Mouse (Mus musculus): ENCODE data around the gene Nedd9. TPM values are rescaled to one million over a fixed set of nuclear protein-coding genes. Genes with fewer than 3 reads are reported as not detected.

Gene Nedd9
- total and polyA plus RNA-seq, 3 experiments: 41.3 to 48.7 (median 42.5) TPM

- Histone ChIP-seq H3K27me3 (replicated peaks) (no peaks in the 10 kb centered on the region), H3K9ac (ENCODE audit: insufficient read depth, low read depth) (no peak overlapping the region), H3K4me1 (ENCODE audit: control insufficient read depth in 1 of 2, insufficient read depth in 2 of 2) (peaks cover 0 to 32% of the 10 kb centered on the region in 2 experiments; a peak in 1 of 4 replicates), H3K27ac (ENCODE audit: insufficient read depth, low read depth) (no peak overlapping the region), H3K4me3 (replicated peaks in 1 of 3; ENCODE audit: low read depth in 2 of 3, low read length in 2 of 3, poor library complexity in 1 of 3) (no peak overlapping the region), H3K4me2 (ENCODE audit: insufficient read depth, low read depth, poor library complexity, severe bottlenecking) (no peak overlapping the region), H3K36me3 (replicated peaks in 1 of 2; ENCODE audit: control insufficient read depth in 1 of 2, insufficient read depth in 1 of 2, low read length in 1 of 2) (peaks cover 41 to 80% of the 10 kb centered on the region in 2 experiments), H3K9me3 (replicated peaks; ENCODE audit: low read length) (peaks cover 5% of the 10 kb centered on the region), H3K79me2 (replicated peaks; ENCODE audit: control insufficient read depth, extremely low read depth, insufficient read depth, poor library complexity, severe bottlenecking) (no peaks in the 10 kb centered on the region)
- no peak for TF ChIP-seq USF1 (IDR thresholded peaks at IDR 0.05; ENCODE audit: low read depth, low read length)
- no peak for TF ChIP-seq NRF1 (IDR thresholded peaks at IDR 0.05; ENCODE audit: low read depth, low read length)
- no peak for TF ChIP-seq EP300 (IDR thresholded peaks at IDR 0.05; ENCODE audit: low read length)
- TF ChIP-seq ZC3H11A (IDR thresholded peaks at IDR 0.05; ENCODE audit: low read depth, low read length): no peak
- no peak for TF ChIP-seq MXI1 (IDR thresholded peaks at IDR 0.05; ENCODE audit: low read depth, low read length)
- TF ChIP-seq ZKSCAN1 (IDR thresholded peaks at IDR 0.05; ENCODE audit: borderline replicate concordance, low read depth, low read length): no peak
- TF ChIP-seq GABPA (IDR thresholded peaks at IDR 0.05; ENCODE audit: insufficient replicate concordance, low read depth, low read length): no peak
- no peak for TF ChIP-seq CHD2 (IDR thresholded peaks at IDR 0.05; ENCODE audit: low read length)
- TF ChIP-seq ZNF384 (IDR thresholded peaks at IDR 0.05; ENCODE audit: low read depth, low read length): no peak
- no peak for TF ChIP-seq CTCF (conservative IDR thresholded peaks at IDR 0.05 in 1 of 2, IDR thresholded peaks at IDR 0.05 in 1 of 2; ENCODE audit: low read depth in 2 of 2, low read length in 2 of 2)
- TF ChIP-seq IRF4 (IDR thresholded peaks at IDR 0.05; ENCODE audit: low read depth, low read length): no peak
- no peak for TF ChIP-seq POLR2AphosphoS2 (IDR thresholded peaks at IDR 0.05; ENCODE audit: low read depth, low read length)
- TF ChIP-seq PAX5 (IDR thresholded peaks at IDR 0.05; ENCODE audit: low read length): no peak
- in situ Hi-C loops (cut with MboI; ENCODE audit: low pct_ligation_motif_present, low pct_unique_long_range_greater_than_20kb, low sequenced_read_pairs) (no loop called here), dilution Hi-C loops (cut with MboI; ENCODE audit: extremely low pct_ligation_motif_present, extremely low pct_unique_long_range_greater_than_20kb, low sequenced_read_pairs) (no loop called here)
- DNase-seq (ENCODE audit: extremely low read depth): no peak
These were observed 70.8 kb downstream of the Nedd9 start for GRCm38 (mm10) chr13:41416065-41417016.

GRCm38 (mm10) chr13:41410191-41411074 is 76.7 kb downstream of the Nedd9 start:
- TF ChIP-seq BHLHE40 (IDR thresholded peaks at IDR 0.05; ENCODE audit: low read depth, low read length): no peak
- TF ChIP-seq USF2 (conservative IDR thresholded peaks at IDR 0.05; ENCODE audit: low read depth, low read length): no peak
- TF ChIP-seq CHD1 (IDR thresholded peaks at IDR 0.05; ENCODE audit: low read depth, low read length): no peak
- no peak for TF ChIP-seq ZNF384 (IDR thresholded peaks at IDR 0.05; ENCODE audit: low read depth, low read length)
- peaks cover 8 to 63% of the 10 kb centered on the region in 2 experiments; a peak in 3 of 4 replicates for H3K4me1 ChIP-seq (ENCODE audit: control insufficient read depth in 1 of 2, insufficient read depth in 2 of 2)
- H3K9ac ChIP-seq (ENCODE audit: insufficient read depth, low read depth): no peak overlapping the region
- H3K79me2 ChIP-seq (replicated peaks; ENCODE audit: control insufficient read depth, extremely low read depth, insufficient read depth, poor library complexity, severe bottlenecking): no peaks in the 10 kb centered on the region
- no peak overlapping the region for H3K27ac ChIP-seq (ENCODE audit: insufficient read depth, low read depth)
- no peaks in the 10 kb centered on the region for H3K27me3 ChIP-seq (replicated peaks)
- H3K36me3 ChIP-seq (replicated peaks in 1 of 2; ENCODE audit: control insufficient read depth in 1 of 2, insufficient read depth in 1 of 2, low read length in 1 of 2): peaks cover 24 to 79% of the 10 kb centered on the region in 2 experiments
- in situ Hi-C loops (cut with MboI; ENCODE audit: low pct_ligation_motif_present, low pct_unique_long_range_greater_than_20kb, low sequenced_read_pairs) (no loop called here), dilution Hi-C loops (cut with MboI; ENCODE audit: extremely low pct_ligation_motif_present, extremely low pct_unique_long_range_greater_than_20kb, low sequenced_read_pairs) (no loop called here)
- H3K9me3 ChIP-seq (replicated peaks; ENCODE audit: low read length): peaks cover 6% of the 10 kb centered on the region
- no peak for DNase-seq (ENCODE audit: extremely low read depth)
- no peak overlapping the region for H3K4me2 ChIP-seq (ENCODE audit: insufficient read depth, low read depth, poor library complexity, severe bottlenecking)
- no peak overlapping the region for H3K4me3 ChIP-seq (replicated peaks in 1 of 3; ENCODE audit: low read depth in 2 of 3, low read length in 2 of 3, poor library complexity in 1 of 3)
